Mouse (Mus musculus): ENCODE measurements around the gene Plcl2. TPM values are rescaled to one million over a fixed set of nuclear protein-coding genes. Genes with fewer than 3 reads are reported as not detected.

The Plcl2 gene
- total RNA-seq (2012; rRNA removed) = 56.0 and 83.7 TPM in 2 replicates
- 10 to 100 TPM in 1 of 2 experiments, not detected in 1; 23.6 TPM for polyA plus RNA-seq (2012; ENCODE audit: insufficient read depth in 1 of 2, insufficient read length in 2 of 2, low read depth in 1 of 2, low replicate concordance in 2 of 2, missing spikeins in 1 of 2)

- H3K9me3 ChIP-seq (replicated peaks; ENCODE audit: insufficient read depth, low read length) = no peaks in the 10 kb centered on the region
- H3K4me3 ChIP-seq (ENCODE audit: control insufficient read depth in 1 of 2, insufficient read depth in 1 of 2, low read depth in 2 of 2, low read length in 2 of 2) = peak within 1 kb of the TSS; percentile 88 to 99
- peak within 1 kb of the TSS; percentile 95 for H3K27ac ChIP-seq (ENCODE audit: control insufficient read depth, low read depth, low read length)
- H3K36me3 ChIP-seq (ENCODE audit: control insufficient read depth in 1 of 2, insufficient read depth in 2 of 2, low read length in 2 of 2) = peaks cover 7 to 47% of the 10 kb centered on the region in 2 experiments
- peak within 1 kb of the TSS; percentile 96 for H3K9ac ChIP-seq (ENCODE audit: control insufficient read depth, low read depth, low read length, poor library complexity, severe bottlenecking)
- peak; percentile 74 for DNase-seq (ENCODE audit: low read depth, low spot score)
- H3K27me3 ChIP-seq (ENCODE audit: control insufficient read depth in 1 of 2, insufficient read depth in 2 of 2, low read length in 2 of 2) = no peaks in the 10 kb centered on the region
- H3K4me1 ChIP-seq (ENCODE audit: control insufficient read depth in 1 of 2, insufficient read depth in 2 of 2, low read length in 2 of 2) = peaks cover 33% of the 10 kb centered on the region in 2 experiments
- H3K79me2 ChIP-seq (ENCODE audit: control insufficient read depth, insufficient read depth, low read length, poor library complexity) = peaks cover 55% of the 10 kb centered on the region
- TF ChIP-seq HCFC1 (IDR thresholded peaks at IDR 0.05; ENCODE audit: low read depth, low read length) = no peak
- TF ChIP-seq KAT2A (conservative IDR thresholded peaks at IDR 0.05; ENCODE audit: low read depth, low read length) = no peak
- TF ChIP-seq POLR2AphosphoS5 (IDR thresholded peaks at IDR 0.05; ENCODE audit: borderline replicate concordance, low read depth, low read length) = no peak
- TF ChIP-seq UBTF (IDR thresholded peaks at IDR 0.05; ENCODE audit: borderline replicate concordance, insufficient read depth, low read depth, low read length) = 0 out of 2 replicates have a peak, but pooled peaks have one; percentile 73
- no peak for TF ChIP-seq ZKSCAN1 (IDR thresholded peaks at IDR 0.05; ENCODE audit: low read depth, low read length)
- no peak for TF ChIP-seq MAFK (IDR thresholded peaks at IDR 0.05; ENCODE audit: borderline replicate concordance, low read depth, low read length)
- TF ChIP-seq MYB (IDR thresholded peaks at IDR 0.05; ENCODE audit: low read depth, low read length) = no peak
- no peak for TF ChIP-seq USF1 (IDR thresholded peaks at IDR 0.05; ENCODE audit: low read depth, low read length)
- no peak for TF ChIP-seq JUND (IDR thresholded peaks at IDR 0.05; ENCODE audit: low read depth, low read length)
- TF ChIP-seq MXI1 (IDR thresholded peaks at IDR 0.05; ENCODE audit: low read depth, low read length) = no peak; the same call in 1 of the 2 replicates
- TF ChIP-seq POLR2AphosphoS2 (IDR thresholded peaks at IDR 0.05; ENCODE audit: low read length) = no peak
- TF ChIP-seq CHD1 (IDR thresholded peaks at IDR 0.05; ENCODE audit: low read depth, low read length) = no peak; the same call in none of the 2 replicates
- TF ChIP-seq POLR2A (IDR thresholded peaks at IDR 0.05; ENCODE audit: control insufficient read depth in 1 of 2, insufficient read depth in 1 of 2, low read depth in 1 of 2, low read length in 2 of 2, poor library complexity in 1 of 2) = peak; percentile 27 to 31; a peak in 2 of 4 replicates
- TF ChIP-seq ZC3H11A (IDR thresholded peaks at IDR 0.05; ENCODE audit: low read depth, low read length) = no peak
- no peak for TF ChIP-seq CTCF (IDR thresholded peaks at IDR 0.05 in 2 of 3, conservative IDR thresholded peaks at IDR 0.05 in 1 of 3; ENCODE audit: control insufficient read depth in 1 of 3, insufficient read depth in 1 of 3, low read depth in 2 of 3, low read length in 3 of 3, poor library complexity in 1 of 3, severe bottlenecking in 1 of 3)
- TF ChIP-seq GABPA (IDR thresholded peaks at IDR 0.05; ENCODE audit: low read depth, low read length) = no peak
- TF ChIP-seq RCOR1 (IDR thresholded peaks at IDR 0.05; ENCODE audit: low read depth, low read length) = no peak
- TF ChIP-seq USF2 (IDR thresholded peaks at IDR 0.05; ENCODE audit: borderline replicate concordance in 1 of 2, insufficient read depth in 1 of 2, low read depth in 1 of 2, low read length in 2 of 2) = no peak
- no peak for TF ChIP-seq MAX (IDR thresholded peaks at IDR 0.05; ENCODE audit: low read length)
- no peak for TF ChIP-seq RAD21 (IDR thresholded peaks at IDR 0.05; ENCODE audit: low read depth, low read length)
- no peak for TF ChIP-seq TAL1 (IDR thresholded peaks at IDR 0.05; ENCODE audit: low read length)
- no peak for TF ChIP-seq MAZ (IDR thresholded peaks at IDR 0.05; ENCODE audit: low read depth, low read length)
- TF ChIP-seq CHD2 (IDR thresholded peaks at IDR 0.05; ENCODE audit: low read length) = no peak
- no peak for TF ChIP-seq SMC3 (IDR thresholded peaks at IDR 0.05; ENCODE audit: low read depth, low read length)
- no peak; the same call in 1 of the 2 replicates for TF ChIP-seq ELF1 (IDR thresholded peaks at IDR 0.05; ENCODE audit: low read depth, low read length)
- peak; percentile 91 for TF ChIP-seq ZNF384 (IDR thresholded peaks at IDR 0.05; ENCODE audit: low read depth, low read length)
- TF ChIP-seq EP300 (IDR thresholded peaks at IDR 0.05; ENCODE audit: low read depth in 1 of 2, low read length in 2 of 2) = 0 out of 4 replicates have a peak, but pooled peaks of 1 of the 2 experiments have one; percentile 2
- no peak for TF ChIP-seq E2F4 (IDR thresholded peaks at IDR 0.05; ENCODE audit: borderline replicate concordance, low read depth, low read length)
- TF ChIP-seq BHLHE40 (IDR thresholded peaks at IDR 0.05; ENCODE audit: borderline replicate concordance, low read depth, low read length) = no peak
- TF ChIP-seq ZMIZ1 (IDR thresholded peaks at IDR 0.05; ENCODE audit: low read depth, low read length) = 0 out of 2 replicates have a peak, but pooled peaks have one; percentile 10
- peak; percentile 36; the same call in 1 of the 2 replicates for TF ChIP-seq TCF12 (IDR thresholded peaks at IDR 0.05; ENCODE audit: low read depth, low read length)
- no peak; the same call in 1 of the 2 replicates for TF ChIP-seq MYC (IDR thresholded peaks at IDR 0.05; ENCODE audit: low read depth, low read length)
- no peak for TF ChIP-seq MEF2A (IDR thresholded peaks at IDR 0.05; ENCODE audit: extremely low read depth, insufficient replicate concordance, low read depth, low read length, poor library complexity, severe bottlenecking)
- peak; percentile 35; the same call in 1 of the 2 replicates for TF ChIP-seq SIN3A (IDR thresholded peaks at IDR 0.05; ENCODE audit: low read length)
- TF ChIP-seq TBP (IDR thresholded peaks at IDR 0.05; ENCODE audit: low read depth, low read length) = no peak
Measured at GRCm38 (mm10) chr17:50509251-50510104, at the start of gene Plcl2. Plcl2 (plus strand) TSS chr17:50509403.

Measured in MEL (cell line).